Mouse (Mus musculus): ENCODE results near the gene Col5a1.

Col5a1 gene

GRCm38 (mm10) chr2:27886148-27886551 lies at the start of gene Col5a1:
Gene Col5a1, plus strand, starts transcription at chr2:27886425.
- DNase-seq (ENCODE audit: low spot score in 2 of 2): peak; percentile 41 to 73

- DNase-seq (ENCODE audit: low spot score in 2 of 2): no peak
These were observed 48.1 kb upstream of the Col5a1 start for GRCm38 (mm10) chr2:27838112-27838511.

- no peak for DNase-seq (ENCODE audit: low spot score in 2 of 2)
These were observed 45.3 kb upstream of the Col5a1 start for GRCm38 (mm10) chr2:27840890-27841289.

GRCm38 (mm10) chr2:27842893-27843292 lies 43.3 kb upstream of the Col5a1 start:
- no peak for DNase-seq (ENCODE audit: low spot score in 2 of 2)

GRCm38 (mm10) chr2:27844885-27845284 lies 41.3 kb upstream of the Col5a1 start:
- DNase-seq (ENCODE audit: low spot score in 2 of 2): no peak

GRCm38 (mm10) chr2:27847001-27847400 lies 39.2 kb upstream of the Col5a1 start:
- no peak for DNase-seq (ENCODE audit: low spot score in 2 of 2)

GRCm38 (mm10) chr2:27847851-27848435 lies 38.3 kb upstream of the Col5a1 start:
- DNase-seq (ENCODE audit: low spot score in 2 of 2): no peak

DNA sequence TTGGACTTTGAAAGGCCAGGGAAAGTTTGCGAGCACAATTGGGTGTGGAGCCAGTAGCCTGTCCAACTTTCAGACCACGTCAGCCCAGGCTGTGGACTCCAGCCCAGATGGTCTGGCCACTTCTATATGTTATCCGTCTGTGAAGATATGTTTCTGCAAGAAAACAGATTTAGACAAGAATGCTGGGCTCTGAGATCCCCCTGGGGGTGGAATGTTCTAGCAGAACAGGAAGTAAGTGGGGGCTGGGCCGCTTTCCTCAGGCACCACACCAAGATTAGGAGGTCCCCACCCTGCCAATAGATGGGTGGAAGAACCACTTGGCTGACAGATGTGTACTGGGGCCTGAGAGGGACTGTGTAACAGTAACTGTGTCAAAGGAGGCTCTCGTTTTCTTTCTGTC lies 37.8 kb upstream of the Col5a1 start:
- DNase-seq (ENCODE audit: low spot score in 2 of 2): no peak

- DNase-seq (ENCODE audit: low spot score in 2 of 2): peak; percentile 31 to 72
These were observed 27.8 kb upstream of the Col5a1 start for GRCm38 (mm10) chr2:27858348-27858903.

DNA sequence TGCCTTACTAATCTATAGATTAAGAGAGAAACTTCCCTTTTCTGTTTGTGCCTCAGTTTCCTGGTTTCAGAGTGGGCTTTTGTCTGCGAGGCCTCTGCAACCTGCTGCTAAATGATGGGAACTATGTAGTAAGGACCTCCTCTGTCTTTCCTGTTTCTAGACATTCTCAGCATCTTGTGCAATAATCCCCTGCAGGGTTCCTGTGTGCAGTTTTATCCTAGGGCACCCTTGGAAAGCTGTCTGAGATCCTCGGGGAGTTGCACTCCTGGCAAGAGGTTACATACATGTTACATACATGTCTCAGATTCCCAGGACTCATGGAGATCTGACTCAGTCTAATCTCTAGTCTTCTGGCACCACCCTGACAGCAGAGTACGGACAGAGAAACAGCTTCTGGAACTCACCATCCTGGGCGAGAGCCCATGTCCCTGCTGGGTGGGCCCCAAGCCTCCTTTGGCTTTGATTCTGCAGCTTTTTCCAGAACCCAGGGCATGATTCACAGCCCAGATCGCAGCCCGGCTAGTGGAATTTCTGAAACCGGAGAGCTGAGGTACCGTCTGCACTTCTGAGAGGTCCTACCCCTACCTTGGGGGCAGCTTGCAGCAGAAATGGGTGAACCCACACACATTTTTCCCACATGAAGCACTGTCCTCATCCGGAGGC lies 24.5 kb upstream of the Col5a1 start:
- DNase-seq (ENCODE audit: low spot score in 2 of 2): peak in 1 of 2 experiments; percentile 35

GRCm38 (mm10) chr2:27864491-27865365 lies 21.5 kb upstream of the Col5a1 start:
- no peak for DNase-seq (ENCODE audit: low spot score in 2 of 2)

DNA sequence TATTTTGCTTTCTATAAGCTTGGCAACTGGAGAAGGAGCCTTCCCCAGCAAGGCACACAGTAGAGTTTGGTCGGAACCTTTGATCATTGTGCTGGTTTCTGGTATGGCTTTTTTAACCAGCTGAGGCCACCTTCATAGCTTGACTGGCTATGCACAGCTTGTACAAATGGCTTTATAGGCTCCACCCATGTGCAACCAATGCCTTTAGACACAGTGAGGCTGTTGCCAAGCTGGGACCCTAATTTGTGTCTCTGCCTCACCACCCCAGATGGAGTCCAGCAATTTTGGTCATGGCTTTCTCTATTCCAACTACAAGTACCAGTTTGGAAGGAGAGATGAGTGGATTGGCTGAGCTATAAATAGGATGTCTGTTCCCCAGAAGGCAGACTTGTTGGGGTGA lies 15.6 kb upstream of the Col5a1 start:
- no peak for DNase-seq (ENCODE audit: low spot score in 2 of 2)

DNA sequence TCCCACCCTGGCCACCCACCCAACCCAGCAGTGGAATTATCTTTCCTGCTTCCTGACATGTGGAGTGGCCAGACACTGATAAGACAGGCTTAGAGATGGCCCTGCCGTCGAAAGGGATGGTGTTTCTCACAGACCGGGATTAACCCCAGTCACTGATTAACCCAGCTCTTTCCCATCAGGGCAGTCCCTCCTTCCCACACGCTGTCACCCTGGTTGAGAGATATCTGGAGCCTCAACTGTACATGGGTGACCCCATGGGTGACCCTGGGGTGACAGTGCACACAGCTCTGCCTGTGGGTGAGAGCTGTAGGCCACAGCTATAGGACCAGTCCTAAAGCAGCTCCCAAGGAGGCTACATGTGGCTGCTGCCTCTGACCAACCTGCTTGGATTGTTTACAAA lies 15.2 kb upstream of the Col5a1 start:
- no peak for DNase-seq (ENCODE audit: low spot score in 2 of 2)

- no peak for DNase-seq (ENCODE audit: low spot score in 2 of 2)
These were observed 13.9 kb upstream of the Col5a1 start for GRCm38 (mm10) chr2:27872276-27872675.

GRCm38 (mm10) chr2:27873030-27873429 lies 13.2 kb upstream of the Col5a1 start:
- no peak for DNase-seq (ENCODE audit: low spot score in 2 of 2)

- no peak for DNase-seq (ENCODE audit: low spot score in 2 of 2)
These were observed 11.6 kb upstream of the Col5a1 start for GRCm38 (mm10) chr2:27874596-27874995.

DNA sequence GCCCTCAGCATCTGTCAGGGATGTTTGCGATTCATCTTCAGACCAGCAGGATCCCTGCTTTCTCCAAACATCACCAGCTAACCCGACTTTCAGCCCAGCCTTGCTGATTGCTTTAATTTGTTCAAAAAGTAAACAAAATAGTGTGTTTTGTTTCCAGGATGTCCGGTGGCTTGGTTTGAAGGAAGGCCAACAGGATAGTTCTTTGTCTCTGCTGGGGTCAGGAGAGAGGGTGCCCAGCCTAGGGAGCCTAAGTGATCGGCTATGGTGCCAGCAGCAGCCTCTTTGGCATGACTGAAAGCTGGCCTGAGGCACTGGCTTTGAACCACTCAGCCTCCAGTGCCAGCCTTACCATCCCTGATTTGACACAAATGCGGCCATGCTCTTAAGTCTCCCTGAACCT lies 11.0 kb upstream of the Col5a1 start:
- DNase-seq (ENCODE audit: low spot score in 2 of 2): no peak

- DNase-seq (ENCODE audit: low spot score in 2 of 2): no peak
These were observed 10.4 kb upstream of the Col5a1 start for GRCm38 (mm10) chr2:27875786-27876185.

- no peak for DNase-seq (ENCODE audit: low spot score in 2 of 2)
These were observed 9.3 kb upstream of the Col5a1 start for GRCm38 (mm10) chr2:27876724-27877504.

DNA sequence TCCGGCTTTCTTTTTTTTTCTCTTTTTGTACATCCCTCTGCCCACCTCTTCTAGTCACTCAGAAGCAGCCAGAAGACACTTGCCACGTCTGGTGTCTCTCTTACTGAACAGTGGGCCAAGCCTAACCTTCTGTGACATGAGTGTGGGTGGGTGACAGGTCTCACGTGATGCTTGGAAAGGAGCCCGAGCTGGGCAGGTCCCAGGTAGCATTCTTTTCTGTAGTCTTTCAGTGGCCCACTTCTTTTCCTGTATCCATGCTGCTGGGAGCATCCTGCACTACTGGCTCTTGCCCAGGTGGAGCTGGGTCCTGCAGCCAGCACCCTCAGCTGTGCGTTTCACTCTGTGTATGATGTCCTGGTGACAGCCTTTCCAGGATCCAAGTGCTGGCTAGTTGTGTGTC lies 8.2 kb upstream of the Col5a1 start:
- DNase-seq (ENCODE audit: low spot score in 2 of 2): no peak

DNA sequence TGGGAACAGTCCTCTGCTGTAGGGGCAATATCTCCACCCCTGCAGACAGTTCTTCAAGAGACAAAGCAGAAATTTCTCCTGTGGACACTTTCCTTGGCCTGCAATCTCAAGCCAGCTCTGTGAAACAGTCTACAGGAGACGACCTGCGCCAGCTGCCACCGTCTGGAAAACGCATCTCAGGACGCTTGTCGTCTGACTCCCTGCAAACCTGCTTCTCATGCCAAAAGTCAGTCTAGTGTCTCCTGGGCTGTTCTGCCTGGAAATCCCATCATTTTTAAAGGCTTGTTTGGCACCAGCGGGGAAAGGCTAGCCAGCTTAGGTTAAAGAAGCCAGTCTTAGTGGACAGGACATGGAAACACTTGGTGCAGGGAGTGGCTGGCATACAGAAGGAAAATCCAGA lies 2.9 kb upstream of the Col5a1 start:
- DNase-seq (ENCODE audit: low spot score in 2 of 2): no peak
